Mouse (Mus musculus): ENCODE measurements around the gene Mpc1. TPM values are rescaled to one million over a fixed set of nuclear protein-coding genes. Genes with fewer than 3 reads are reported as not detected.

The Mpc1 gene
- total and polyA plus RNA-seq, 3 experiments: 66.7 to 232 (median 77.4) TPM

DNA sequence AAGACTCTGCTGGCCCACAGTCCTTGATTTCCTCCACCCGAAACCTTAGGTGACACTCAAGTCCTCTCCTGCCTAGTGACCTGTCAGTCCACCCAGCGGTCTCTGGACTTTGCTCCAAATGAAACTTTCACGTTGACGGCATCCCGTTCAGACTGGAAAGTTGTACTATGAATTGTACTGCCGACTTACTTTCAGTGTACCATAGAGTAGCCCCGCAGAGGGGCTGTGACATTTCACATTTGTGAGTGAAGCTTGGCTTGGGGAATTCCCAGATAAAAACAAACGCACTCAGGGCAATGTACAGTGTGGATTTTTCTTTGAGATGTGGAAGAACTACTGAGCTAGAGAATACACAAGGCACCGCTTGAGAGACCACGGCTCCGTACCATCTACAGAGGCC is 40.5 kb upstream of the Mpc1 start:
- Histone ChIP-seq H3K27ac (ENCODE audit: insufficient read depth, low read depth) (no peak overlapping the region), H3K9me3 (replicated peaks; ENCODE audit: low read length) (peaks cover 3% of the 10 kb centered on the region), H3K27me3 (replicated peaks) (no peaks in the 10 kb centered on the region), H3K9ac (ENCODE audit: insufficient read depth, low read depth) (no peak overlapping the region), H3K4me3 (replicated peaks in 1 of 3; ENCODE audit: low read depth in 2 of 3, low read length in 2 of 3, poor library complexity in 1 of 3) (no peak overlapping the region), H3K4me1 (ENCODE audit: control insufficient read depth in 1 of 2, insufficient read depth in 2 of 2) (peaks cover 41 to 100% of the 10 kb centered on the region in 2 experiments), H3K4me2 (ENCODE audit: insufficient read depth, low read depth, poor library complexity, severe bottlenecking) (peak overlapping the region; percentile 83), H3K36me3 (replicated peaks in 1 of 2; ENCODE audit: control insufficient read depth in 1 of 2, insufficient read depth in 1 of 2, low read length in 1 of 2) (peaks cover 0 to 3% of the 10 kb centered on the region in 2 experiments), H3K79me2 (replicated peaks; ENCODE audit: control insufficient read depth, extremely low read depth, insufficient read depth, poor library complexity, severe bottlenecking) (no peaks in the 10 kb centered on the region)
- dilution Hi-C loops (cut with MboI; ENCODE audit: extremely low pct_ligation_motif_present, extremely low pct_unique_long_range_greater_than_20kb, low sequenced_read_pairs): no loop called here
- DNase-seq (ENCODE audit: extremely low read depth): no peak
- in situ Hi-C loops (cut with MboI; ENCODE audit: low pct_ligation_motif_present, low pct_unique_long_range_greater_than_20kb, low sequenced_read_pairs): no loop called here
- TF ChIP-seq CTCF (conservative IDR thresholded peaks at IDR 0.05 in 1 of 2, IDR thresholded peaks at IDR 0.05 in 1 of 2; ENCODE audit: low read depth in 2 of 2, low read length in 2 of 2) (no peak), ETS1 (conservative IDR thresholded peaks at IDR 0.05; ENCODE audit: low read depth, low read length) (no peak), CHD2 (IDR thresholded peaks at IDR 0.05; ENCODE audit: low read length) (no peak), SMC3 (IDR thresholded peaks at IDR 0.05; ENCODE audit: low read depth, low read length) (no peak), TCF12 (IDR thresholded peaks at IDR 0.05; ENCODE audit: low read depth, low read length) (no peak), HCFC1 (IDR thresholded peaks at IDR 0.05; ENCODE audit: low read depth, low read length) (no peak), BHLHE40 (IDR thresholded peaks at IDR 0.05; ENCODE audit: low read depth, low read length) (no peak), POLR2A (IDR thresholded peaks at IDR 0.05; ENCODE audit: low read depth, low read length) (no peak), ZC3H11A (IDR thresholded peaks at IDR 0.05; ENCODE audit: low read depth, low read length) (no peak), MEF2A (IDR thresholded peaks at IDR 0.05; ENCODE audit: borderline replicate concordance, low read depth, low read length) (no peak)

DNA sequence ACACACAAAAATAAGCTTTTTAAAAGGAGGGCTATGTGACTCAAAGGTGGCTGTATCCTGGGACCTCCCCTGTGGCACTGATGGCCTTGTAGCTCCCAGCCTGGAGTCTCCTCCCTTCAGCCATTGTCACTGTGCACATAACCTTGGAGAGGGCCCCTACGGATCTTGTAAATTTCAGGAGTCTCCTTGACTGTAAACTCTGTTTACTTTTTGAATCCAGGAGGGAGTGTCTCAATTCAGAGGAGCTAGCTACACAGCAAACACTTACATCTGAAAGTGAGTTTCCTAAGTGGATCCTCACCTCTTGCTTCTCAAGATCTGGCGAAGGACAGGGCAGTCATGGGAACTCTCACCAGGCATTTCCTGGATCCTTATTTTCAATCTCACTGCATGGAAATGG is 38.6 kb upstream of the Mpc1 start:
- dilution Hi-C loops (cut with MboI; ENCODE audit: extremely low pct_ligation_motif_present, extremely low pct_unique_long_range_greater_than_20kb, low sequenced_read_pairs): no loop called here
- H3K27me3 ChIP-seq (replicated peaks): no peaks in the 10 kb centered on the region
- H3K9me3 ChIP-seq (replicated peaks; ENCODE audit: low read length): no peaks in the 10 kb centered on the region
- H3K27ac ChIP-seq (ENCODE audit: insufficient read depth, low read depth): no peak overlapping the region
- in situ Hi-C loops (cut with MboI; ENCODE audit: low pct_ligation_motif_present, low pct_unique_long_range_greater_than_20kb, low sequenced_read_pairs): no loop called here
- TF ChIP-seq SMC3 (IDR thresholded peaks at IDR 0.05; ENCODE audit: low read depth, low read length) (no peak), POLR2A (IDR thresholded peaks at IDR 0.05; ENCODE audit: low read depth, low read length) (no peak), MAZ (IDR thresholded peaks at IDR 0.05; ENCODE audit: low read depth, low read length) (no peak), NRF1 (IDR thresholded peaks at IDR 0.05; ENCODE audit: low read depth, low read length) (no peak), EP300 (IDR thresholded peaks at IDR 0.05; ENCODE audit: low read length) (no peak), TCF12 (IDR thresholded peaks at IDR 0.05; ENCODE audit: low read depth, low read length) (no peak), ZC3H11A (IDR thresholded peaks at IDR 0.05; ENCODE audit: low read depth, low read length) (no peak), MXI1 (IDR thresholded peaks at IDR 0.05; ENCODE audit: low read depth, low read length) (no peak), JUN (IDR thresholded peaks at IDR 0.05; ENCODE audit: insufficient read depth, low read depth, low read length) (no peak), CTCF (conservative IDR thresholded peaks at IDR 0.05 in 1 of 2, IDR thresholded peaks at IDR 0.05 in 1 of 2; ENCODE audit: low read depth in 2 of 2, low read length in 2 of 2) (no peak), ZKSCAN1 (IDR thresholded peaks at IDR 0.05; ENCODE audit: borderline replicate concordance, low read depth, low read length) (no peak), SIN3A (IDR thresholded peaks at IDR 0.05; ENCODE audit: low read length) (no peak), MYC (IDR thresholded peaks at IDR 0.05; ENCODE audit: low read depth, low read length) (no peak), MAFK (IDR thresholded peaks at IDR 0.05; ENCODE audit: insufficient replicate concordance, low read length) (no peak), BHLHE40 (IDR thresholded peaks at IDR 0.05; ENCODE audit: low read depth, low read length) (no peak), RAD21 (IDR thresholded peaks at IDR 0.05; ENCODE audit: low read depth, low read length) (no peak), IRF4 (IDR thresholded peaks at IDR 0.05; ENCODE audit: low read depth, low read length) (no peak), ZMIZ1 (IDR thresholded peaks at IDR 0.05; ENCODE audit: low read depth, low read length) (no peak), KAT2A (IDR thresholded peaks at IDR 0.05; ENCODE audit: insufficient replicate concordance, low read length) (no peak), PAX5 (IDR thresholded peaks at IDR 0.05; ENCODE audit: low read length) (no peak)
- H3K4me1 ChIP-seq (ENCODE audit: control insufficient read depth in 1 of 2, insufficient read depth in 2 of 2): peaks cover 33 to 87% of the 10 kb centered on the region in 2 experiments
- no peak overlapping the region for H3K9ac ChIP-seq (ENCODE audit: insufficient read depth, low read depth)
- peaks cover 0 to 3% of the 10 kb centered on the region in 2 experiments for H3K36me3 ChIP-seq (replicated peaks in 1 of 2; ENCODE audit: control insufficient read depth in 1 of 2, insufficient read depth in 1 of 2, low read length in 1 of 2)
- H3K4me3 ChIP-seq (replicated peaks in 1 of 3; ENCODE audit: low read depth in 2 of 3, low read length in 2 of 3, poor library complexity in 1 of 3): no peak overlapping the region
- no peak overlapping the region for H3K4me2 ChIP-seq (ENCODE audit: insufficient read depth, low read depth, poor library complexity, severe bottlenecking)
- no peaks in the 10 kb centered on the region for H3K79me2 ChIP-seq (replicated peaks; ENCODE audit: control insufficient read depth, extremely low read depth, insufficient read depth, poor library complexity, severe bottlenecking)
- no peak for DNase-seq (ENCODE audit: extremely low read depth)

All from CH12.LX (cell line).